In genomic region chr8:55034309-55034708, GRCm38 (mm10) we compare ENCODE assay signal across 7 mouse cellular contexts.
DNase-seq lines count a peak whose midpoint lies in the region; ATAC-seq and TF ChIP-seq lines count a peak whose summit lies in the region.

No protein-coding gene starts in this region.

- peak; percentile 92 to 96 for DNase-seq in cerebellum, adult 18-20 months
- DNase-seq in embryo, embryonic 11 days, result peak; percentile 71
- peak; percentile 87 for DNase-seq in hindbrain, embryonic 14.5 days (ENCODE audit: low spot score)
- peak; percentile 79 for DNase-seq in midbrain, embryonic 10.5 days (ENCODE audit: low spot score)
- peak; percentile 14 for DNase-seq in stomach, postnatal 0 days (ENCODE audit: low spot score)
- no peak for DNase-seq in testis, postnatal 14 days (ENCODE audit: low spot score)
- DNase-seq in gastrocnemius, adult 2 months, result no peak

- no peaks in the 10 kb centered on the region for H3K27me3 ChIP-seq in hindbrain, embryonic 14.5 days (ENCODE audit: control insufficient read depth, insufficient read depth, low read length)
- no peaks in the 10 kb centered on the region for H3K27me3 ChIP-seq in midbrain, embryonic 10.5 days (ENCODE audit: low read depth, poor library complexity, severe bottlenecking)
- no peaks in the 10 kb centered on the region for H3K27me3 ChIP-seq in stomach, postnatal 0 days (ENCODE audit: control insufficient read depth, insufficient read depth, low read length)

- H3K9ac ChIP-seq in hindbrain, embryonic 14.5 days, result no peak overlapping the region
- H3K9ac ChIP-seq in stomach, postnatal 0 days (ENCODE audit: low read length), result no peak overlapping the region

- ATAC-seq in hindbrain, embryonic 14.5 days (ENCODE audit: low FRiP score), result peak; percentile 96
- no peak for ATAC-seq in stomach, postnatal 0 days (ENCODE audit: low FRiP score, low TSS enrichment)

- no peaks in the 10 kb centered on the region for H3K9me3 ChIP-seq in hindbrain, embryonic 14.5 days (ENCODE audit: control insufficient read depth, low read length)
- no peaks in the 10 kb centered on the region for H3K9me3 ChIP-seq in midbrain, embryonic 10.5 days (replicated peaks)
- no peaks in the 10 kb centered on the region for H3K9me3 ChIP-seq in stomach, postnatal 0 days (ENCODE audit: control insufficient read depth, low read length)

- H3K4me2 ChIP-seq in hindbrain, embryonic 14.5 days (replicated peaks), result peak overlapping the region; percentile 12
- H3K4me2 ChIP-seq in stomach, postnatal 0 days (replicated peaks; ENCODE audit: low read depth), result no peak overlapping the region

- intact Hi-C loops in gastrocnemius, adult 2 months (cut with DNase I), result no loop called here

- no peak for TF ChIP-seq CTCF in stomach, postnatal 0 days (IDR thresholded peaks at IDR 0.05; ENCODE audit: low read depth)
- no peak for TF ChIP-seq CTCF in gastrocnemius, adult 2 months (IDR thresholded peaks at IDR 0.05)

- WGBS in hindbrain, embryonic 14.5 days, result 0% methylated on average over 1 of the region's 1 CpGs
- WGBS in midbrain, embryonic 10.5 days, result 0% methylated on average over 1 of the region's 1 CpGs
- 13% methylated on average over 1 of the region's 1 CpGs for WGBS in stomach, postnatal 0 days

- TF ChIP-seq EP300 in stomach, postnatal 0 days (optimal IDR thresholded peaks at IDR 0.05), result no peak

- H3K4me1 ChIP-seq in hindbrain, embryonic 14.5 days (replicated peaks; ENCODE audit: control insufficient read depth, insufficient read depth, low read length), result peaks cover 17% of the 10 kb centered on the region
- H3K4me1 ChIP-seq in midbrain, embryonic 10.5 days, result peaks cover 28% of the 10 kb centered on the region
- H3K4me1 ChIP-seq in stomach, postnatal 0 days (replicated peaks; ENCODE audit: control insufficient read depth, insufficient read depth), result no peaks in the 10 kb centered on the region

- 0 out of 2 replicates have a peak, but pooled peaks cover 8% of the 10 kb centered on the region for H3K36me3 ChIP-seq in hindbrain, embryonic 14.5 days (replicated peaks; ENCODE audit: control insufficient read depth, insufficient read depth)
- no peaks in the 10 kb centered on the region for H3K36me3 ChIP-seq in midbrain, embryonic 10.5 days
- no peaks in the 10 kb centered on the region for H3K36me3 ChIP-seq in stomach, postnatal 0 days (ENCODE audit: control insufficient read depth, insufficient read depth, low read length)

- H3K4me3 ChIP-seq in hindbrain, embryonic 14.5 days (replicated peaks; ENCODE audit: low read length), result no peak overlapping the region
- H3K4me3 ChIP-seq in midbrain, embryonic 10.5 days, result no peak overlapping the region
- no peak overlapping the region for H3K4me3 ChIP-seq in stomach, postnatal 0 days (ENCODE audit: low read depth, low read length)
- H3K4me3 ChIP-seq in gastrocnemius, adult 2 months, result no peak overlapping the region

- peak overlapping the region; percentile 79 for H3K27ac ChIP-seq in hindbrain, embryonic 14.5 days
- peak overlapping the region; percentile 73 for H3K27ac ChIP-seq in midbrain, embryonic 10.5 days (replicated peaks)
- H3K27ac ChIP-seq in stomach, postnatal 0 days (replicated peaks), result no peak overlapping the region
- no peak overlapping the region for H3K27ac ChIP-seq in gastrocnemius, adult 2 months

Comparison
In these comparisons a context has a peak if more than half of its experiments do, and no peak if none do; other contexts are left out.
1. DNase-seq: peak in cerebellum, adult 18-20 months (2 of 2), embryo, embryonic 11 days (single experiment), hindbrain, embryonic 14.5 days (single experiment), midbrain, embryonic 10.5 days (single experiment) and stomach, postnatal 0 days (single experiment); none in testis, postnatal 14 days (single experiment) and gastrocnemius, adult 2 months (single experiment).
2. H3K27ac ChIP-seq: peak in hindbrain, embryonic 14.5 days (single experiment) and midbrain, embryonic 10.5 days (single experiment); none in stomach, postnatal 0 days (single experiment) and gastrocnemius, adult 2 months (single experiment).